Mouse (Mus musculus) intestine, postnatal 0 days (tissue): ENCODE data around the gene Gsk3b. TPM values are rescaled to one million over a fixed set of nuclear protein-coding genes. Genes with fewer than 3 reads are reported as not detected.

Source experiments
- ATAC-seq: fragments of 200-750 bp; cut with Nextera tagmentation; 2 replicates; pipeline ENCODE4 v1.8.0; 2017; ENCODE audit warnings: mild to moderate bottlenecking, moderate TSS enrichment, moderate library complexity
- H3K27ac ChIP-seq: fragments of 300-500 bp; sonication (generic); 2 replicates; pipeline ENCODE4 v1.5.1; 2014; ENCODE audit warnings: mild to moderate bottlenecking, low read depth, low read length, moderate library complexity
- H3K27me3 ChIP-seq: fragments of 300-500 bp; sonication (generic); replicated peaks from 2 replicates; pipeline ENCODE4 v1.6.1; 2014; ENCODE audit warnings: low read length, mixed read lengths; ENCODE audit not compliant: control insufficient read depth, insufficient read depth
- H3K36me3 ChIP-seq: fragments of 300-500 bp; sonication (generic); 2 replicates; pipeline ENCODE4 v1.6.1; 2014; ENCODE audit warnings: mild to moderate bottlenecking, moderate library complexity; ENCODE audit not compliant: control insufficient read depth, insufficient read depth
- H3K4me1 ChIP-seq: fragments of 300-500 bp; sonication (generic); replicated peaks from 2 replicates; pipeline ENCODE4 v1.6.1; 2014; ENCODE audit warnings: antibody characterized with exemption, low read length, mixed read lengths; ENCODE audit not compliant: control insufficient read depth, insufficient read depth
- H3K4me2 ChIP-seq: fragments of 300-500 bp; sonication (generic); replicated peaks from 2 replicates; pipeline ENCODE4 v1.6.1; 2014; ENCODE audit warnings: low read depth, mild to moderate bottlenecking, moderate library complexity
- H3K4me3 ChIP-seq: fragments of 300-500 bp; sonication (generic); 2 replicates; pipeline ENCODE4 v1.5.1; 2014; ENCODE audit warnings: low read depth, low read length
- H3K9ac ChIP-seq: fragments of 300-500 bp; sonication (generic); 2 replicates; pipeline ENCODE4 v1.6.1; 2014; ENCODE audit warnings: mild to moderate bottlenecking, low read depth, low read length
- H3K9me3 ChIP-seq: fragments of 300-500 bp; sonication (generic); 2 replicates; pipeline ENCODE4 v1.6.1; 2016; ENCODE audit warnings: mixed run types; ENCODE audit not compliant: control insufficient read depth
- CTCF ChIP-seq: sonication (generic); IDR thresholded peaks from 2 replicates; pipeline ENCODE4 v1.5.1; 2016; ENCODE audit warnings: low read depth, mild to moderate bottlenecking, control low read depth, antibody characterized with exemption, moderate library complexity
- WGBS: fragments of 180-500 bp; shearing (Covaris S2); extraction: QIAGEN DNeasy Blood & Tissue Kit; methylation state at CpG from one replicate; pipeline ENCODE4 v1.1.7; 2014; 5-methylcytosine and 5-hydroxymethylcytosine counted together
- polyA plus RNA-seq: library from polyadenylated mRNA; unstranded; fragments of >200 nt; fragmentation: Nextera tagmentation; extraction: Ambion mirVana; gene quantifications from 2 replicates; pipeline ENCODE4 v1.2.1, GENCODE M21; 2015

Gsk3b gene
- polyA plus RNA-seq, 1 experiment from 2014 or later, result 27.0 TPM

DNA sequence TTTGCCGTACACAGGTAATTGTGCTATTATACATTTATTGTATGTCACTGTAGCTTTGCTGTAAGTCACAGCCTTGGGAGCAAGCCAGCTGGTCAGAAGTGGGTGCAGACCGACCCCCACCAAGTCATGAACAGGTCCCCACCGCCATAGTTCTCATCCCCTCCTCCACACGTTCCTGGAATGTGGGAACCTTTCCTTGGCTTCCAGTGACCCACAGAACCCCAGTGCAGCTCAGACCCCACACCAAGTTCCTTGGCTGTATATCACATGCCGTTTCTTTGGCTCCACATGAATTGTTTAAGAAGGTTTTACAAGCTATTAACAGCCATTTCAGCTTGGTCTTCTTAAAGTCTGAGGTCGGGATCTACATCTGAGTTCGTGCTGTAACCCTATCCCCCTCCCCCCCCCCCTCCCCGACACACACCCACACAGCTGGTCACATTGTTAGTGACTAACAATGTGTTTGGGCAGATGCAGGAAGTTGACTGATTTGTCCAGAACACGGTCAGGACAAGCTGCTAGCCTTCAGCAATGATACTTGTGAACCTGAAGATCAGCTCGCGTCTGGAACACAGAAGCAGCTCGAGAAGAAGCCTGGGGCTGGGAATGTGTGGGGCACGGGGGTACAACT, 159.6 kb downstream of the Gsk3b start:
- no peak overlapping the region for H3K4me2 ChIP-seq
- H3K4me3 ChIP-seq, result no peak overlapping the region
- no peaks in the 10 kb centered on the region for H3K9me3 ChIP-seq
- TF ChIP-seq CTCF, result no peak
- no peak for ATAC-seq
- H3K27me3 ChIP-seq, result no peaks in the 10 kb centered on the region
- H3K27ac ChIP-seq, result no peak overlapping the region
- H3K4me1 ChIP-seq, result no peaks in the 10 kb centered on the region
- H3K9ac ChIP-seq, result no peak overlapping the region
- peaks cover 35% of the 10 kb centered on the region; the same call in 1 of the 2 replicates for H3K36me3 ChIP-seq
- 46% methylated on average over 13 of the region's 13 CpGs for WGBS

DNA sequence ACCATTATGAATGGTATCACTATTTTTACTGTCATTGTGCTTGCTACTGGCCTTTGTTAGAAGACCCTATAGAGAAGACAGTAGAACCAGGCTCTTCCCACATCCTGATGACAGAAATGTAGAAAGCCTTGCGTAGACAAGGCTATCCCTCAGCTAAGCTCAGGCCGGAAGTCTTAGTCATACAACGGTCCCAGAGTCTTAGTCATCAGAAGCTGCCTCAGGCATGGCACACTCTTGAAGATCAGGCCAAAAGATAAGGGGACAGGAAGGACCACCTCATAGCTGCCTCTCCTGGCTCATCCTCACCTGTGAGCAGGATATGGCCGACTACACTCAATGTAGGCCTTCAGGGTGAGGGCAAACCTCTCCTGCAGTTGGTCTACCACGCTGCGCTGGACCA, 161.7 kb downstream of the Gsk3b start:
- Histone ChIP-seq H3K4me2 (no peak overlapping the region), H3K9me3 (no peaks in the 10 kb centered on the region), H3K9ac (no peak overlapping the region), H3K36me3 (peaks cover 35% of the 10 kb centered on the region; the same call in 1 of the 2 replicates), H3K27ac (no peak overlapping the region), H3K4me1 (no peaks in the 10 kb centered on the region), H3K4me3 (no peak overlapping the region), H3K27me3 (no peaks in the 10 kb centered on the region)
- no peak for ATAC-seq
- no peak for TF ChIP-seq CTCF
- 93% methylated on average over 6 of the region's 6 CpGs for WGBS

DNA sequence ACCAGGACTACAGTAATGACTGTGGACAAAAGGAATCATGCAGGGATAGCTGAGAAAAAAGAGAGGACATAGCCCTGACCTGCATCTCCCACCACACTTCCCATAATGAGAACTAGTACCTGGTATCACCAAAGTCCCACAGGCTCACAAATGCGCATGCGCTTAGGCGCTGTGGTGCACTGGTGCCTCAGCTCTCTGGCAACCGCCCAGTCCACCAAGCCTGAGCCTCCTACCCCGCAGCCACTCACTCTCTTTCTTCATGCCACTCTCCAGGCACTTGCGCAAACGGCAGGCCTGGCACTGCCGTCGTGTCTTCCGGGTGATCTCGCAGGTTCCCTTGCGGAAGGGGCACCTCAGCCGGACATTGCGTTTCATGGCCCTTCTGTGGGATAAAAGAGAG, 165.2 kb downstream of the Gsk3b start:
- H3K4me3 ChIP-seq, result no peak overlapping the region
- 83% methylated on average over 14 of the region's 14 CpGs for WGBS

DNA sequence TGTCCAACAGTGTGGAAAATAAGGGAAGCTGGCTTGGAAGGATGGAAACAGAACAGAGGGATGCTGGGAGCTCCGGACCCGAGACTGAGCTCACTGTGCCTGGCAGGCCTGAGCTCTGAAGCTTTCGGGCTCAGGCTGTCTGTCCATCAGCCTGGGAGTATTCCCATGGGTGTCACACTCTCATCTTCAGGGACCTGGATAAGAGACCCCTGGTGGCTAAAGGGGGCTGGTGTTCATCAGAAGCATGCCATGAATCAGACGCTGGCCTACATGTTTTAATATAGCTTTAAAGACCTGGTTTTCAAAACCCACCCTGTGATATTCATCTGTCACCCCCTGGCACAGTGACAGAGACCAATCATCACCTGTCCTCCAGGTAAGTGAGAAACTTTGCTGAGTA, 166.3 kb downstream of the Gsk3b start:
- no peaks in the 10 kb centered on the region for H3K4me1 ChIP-seq
- ATAC-seq, result 0 out of 2 replicates have a peak, but pooled peaks have one; percentile 13
- WGBS, result 77% methylated on average over 4 of the region's 4 CpGs

More for the DNA sequence above, 165.2 kb downstream of the Gsk3b start:
- no peaks in the 10 kb centered on the region for H3K9me3 ChIP-seq
- no peak; the same call in 1 of the 2 replicates for ATAC-seq
- no peak overlapping the region for H3K27ac ChIP-seq
- H3K9ac ChIP-seq, result no peak overlapping the region
- no peaks in the 10 kb centered on the region for H3K27me3 ChIP-seq
- no peak overlapping the region for H3K4me2 ChIP-seq
- no peaks in the 10 kb centered on the region for H3K4me1 ChIP-seq
- TF ChIP-seq CTCF, result no peak
- peaks cover 35% of the 10 kb centered on the region; the same call in 1 of the 2 replicates for H3K36me3 ChIP-seq

DNA sequence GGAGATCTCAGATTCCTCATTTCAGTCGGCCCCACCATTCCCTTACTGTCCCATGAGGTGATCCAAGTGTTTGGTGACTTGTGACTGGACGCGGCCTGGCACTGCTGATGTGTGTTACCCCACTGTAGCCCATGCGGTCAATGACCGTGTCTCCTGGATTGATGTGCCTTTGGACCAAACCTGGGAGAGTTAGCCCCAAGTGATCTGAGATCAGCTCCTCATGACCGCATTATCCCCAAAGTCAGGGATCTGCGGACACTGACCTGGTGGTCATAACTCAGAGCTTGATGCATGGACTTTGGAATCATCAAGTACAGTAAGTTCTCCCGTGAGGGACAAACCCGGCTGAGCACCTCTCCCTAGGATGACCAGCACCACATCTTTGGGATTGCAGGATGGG, 167.1 kb downstream of the Gsk3b start:
- ATAC-seq, result no peak
- WGBS, result 77% methylated on average over 9 of the region's 9 CpGs
- H3K9ac ChIP-seq, result no peak overlapping the region
- TF ChIP-seq CTCF, result no peak
- H3K27me3 ChIP-seq, result no peaks in the 10 kb centered on the region
- H3K36me3 ChIP-seq, result peaks cover 32% of the 10 kb centered on the region
- H3K9me3 ChIP-seq, result no peaks in the 10 kb centered on the region
- no peaks in the 10 kb centered on the region for H3K4me1 ChIP-seq
- H3K4me3 ChIP-seq, result no peak overlapping the region
- H3K27ac ChIP-seq, result no peak overlapping the region
- no peak overlapping the region for H3K4me2 ChIP-seq

More for the DNA sequence above, 166.3 kb downstream of the Gsk3b start:
- no peak overlapping the region for H3K9ac ChIP-seq
- no peak overlapping the region for H3K27ac ChIP-seq
- peak; percentile 43; the same call in 1 of the 2 replicates for TF ChIP-seq CTCF
- H3K4me2 ChIP-seq, result no peak overlapping the region
- no peaks in the 10 kb centered on the region for H3K27me3 ChIP-seq
- H3K9me3 ChIP-seq, result no peaks in the 10 kb centered on the region
- no peak overlapping the region for H3K4me3 ChIP-seq
- peaks cover 31% of the 10 kb centered on the region; the same call in 1 of the 2 replicates for H3K36me3 ChIP-seq

DNA sequence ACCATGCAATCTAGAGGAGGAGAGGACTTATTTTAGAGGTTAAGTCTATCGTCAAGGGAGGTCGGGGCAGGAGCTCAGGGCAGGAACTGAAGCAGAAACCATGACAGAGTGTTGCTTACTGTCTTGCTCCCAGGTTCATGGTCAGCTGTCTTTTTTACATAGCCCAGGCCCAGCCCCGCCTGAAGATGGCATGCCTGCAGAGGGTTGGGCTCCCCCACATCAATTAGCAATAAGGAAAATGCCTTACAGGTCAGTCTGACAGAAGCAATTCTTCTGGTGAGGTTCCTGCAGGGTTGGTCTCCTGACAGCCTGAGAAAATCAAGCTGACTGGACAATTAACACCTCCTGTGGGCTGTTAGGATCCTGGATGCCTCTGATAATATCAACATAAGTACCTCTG, 182.8 kb downstream of the Gsk3b start:
- Histone ChIP-seq H3K27ac (peak overlapping the region; percentile 54; the same call in 1 of the 2 replicates), H3K36me3 (no peaks in the 10 kb centered on the region), H3K27me3 (no peaks in the 10 kb centered on the region), H3K9me3 (no peaks in the 10 kb centered on the region), H3K4me1 (no peaks in the 10 kb centered on the region), H3K4me3 (no peak overlapping the region), H3K9ac (no peak overlapping the region), H3K4me2 (no peak overlapping the region)
- ATAC-seq, result peak; percentile 78
- TF ChIP-seq CTCF, result peak; percentile 10; the same call in 1 of the 2 replicates
- 32% methylated on average over 3 of the region's 3 CpGs for WGBS

DNA sequence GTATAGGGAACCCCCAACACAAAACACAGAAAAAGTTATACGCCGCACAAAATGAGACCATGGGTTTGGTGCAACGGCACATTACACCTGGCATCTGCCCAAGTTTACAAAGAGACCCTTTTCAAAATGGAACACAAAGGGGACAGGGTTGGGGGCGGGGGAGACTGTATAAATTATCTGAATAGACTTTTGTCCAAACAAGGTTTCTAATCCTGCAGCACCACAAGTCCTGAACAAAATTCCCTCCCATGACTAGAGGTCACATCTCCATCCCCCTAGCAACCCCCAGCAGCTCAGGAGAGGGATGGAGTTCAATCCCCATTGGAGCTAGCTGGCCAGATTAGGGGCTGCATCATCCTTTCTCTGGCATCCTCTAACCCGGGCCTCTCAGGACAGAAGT, 183.7 kb downstream of the Gsk3b start:
- no peak for ATAC-seq
- whole genome bisulfite sequencing, result 74% methylated on average over 5 of the region's 5 CpGs
- no peak overlapping the region for H3K27ac ChIP-seq
- no peak overlapping the region for H3K4me3 ChIP-seq
- H3K36me3 ChIP-seq, result no peaks in the 10 kb centered on the region
- no peaks in the 10 kb centered on the region for H3K27me3 ChIP-seq
- no peaks in the 10 kb centered on the region for H3K4me1 ChIP-seq
- no peaks in the 10 kb centered on the region for H3K9me3 ChIP-seq
- no peak for TF ChIP-seq CTCF
- H3K4me2 ChIP-seq, result no peak overlapping the region
- no peak overlapping the region for H3K9ac ChIP-seq
